Mouse (Mus musculus) liver, embryonic 14.5 days (tissue): ENCODE results near the gene Srsf1.

Source experiments
- CTCF ChIP-seq: IDR thresholded peaks from 2 replicates; pipeline ENCODE4 v1.5.1; 2016; ENCODE audit warnings: antibody characterized with exemption, low read depth, control low read depth
- EP300 ChIP-seq: IDR thresholded peaks from 2 replicates; pipeline ENCODE4 v1.6.1; 2016; ENCODE audit warnings: antibody characterized with exemption, low read depth

DNA sequence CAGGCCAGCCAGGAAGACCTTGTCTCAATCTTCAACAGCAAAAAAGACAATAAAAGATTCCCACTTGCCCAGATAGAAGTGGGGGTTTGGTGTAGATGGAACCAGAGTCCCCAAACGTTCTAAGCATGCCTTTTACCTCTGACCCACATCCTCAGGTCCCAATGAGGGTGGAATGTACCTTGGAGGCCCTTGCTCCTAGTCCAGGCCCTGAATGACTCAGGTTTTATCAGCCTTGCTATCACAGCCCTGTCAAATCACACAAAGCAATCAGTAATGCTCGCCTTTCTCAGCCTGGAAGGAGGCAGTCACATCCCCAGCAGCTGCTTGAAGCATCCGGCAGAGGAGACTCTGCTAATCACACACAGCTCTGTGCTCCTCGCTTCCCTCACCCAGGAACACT lies 44.4 kb upstream of the Srsf1 start:
- TF ChIP-seq CTCF = no peak
- TF ChIP-seq EP300 = no peak
